Mouse (Mus musculus) layer of hippocampus, adult 18-20 months (tissue): ENCODE data around the gene Smpd2. TPM values are rescaled to one million over a fixed set of nuclear protein-coding genes. Genes with fewer than 3 reads are reported as not detected.

ENCODE experiments used
- DNase-seq, 2 experiments: peaks; one replicate each; pipeline ENCODE4 v3.0.0; 2022; ENCODE audit warnings: low spot score in 2 of 2
- total RNA-seq, 2 experiments: library from RNA; stranded (reverse); gene quantifications; 2 replicates each; pipeline ENCODE4 v1.2.3; 2021

Smpd2 gene
- total RNA-seq, 2 experiments from 2014 or later: 18.7 to 21.8 TPM

DNA sequence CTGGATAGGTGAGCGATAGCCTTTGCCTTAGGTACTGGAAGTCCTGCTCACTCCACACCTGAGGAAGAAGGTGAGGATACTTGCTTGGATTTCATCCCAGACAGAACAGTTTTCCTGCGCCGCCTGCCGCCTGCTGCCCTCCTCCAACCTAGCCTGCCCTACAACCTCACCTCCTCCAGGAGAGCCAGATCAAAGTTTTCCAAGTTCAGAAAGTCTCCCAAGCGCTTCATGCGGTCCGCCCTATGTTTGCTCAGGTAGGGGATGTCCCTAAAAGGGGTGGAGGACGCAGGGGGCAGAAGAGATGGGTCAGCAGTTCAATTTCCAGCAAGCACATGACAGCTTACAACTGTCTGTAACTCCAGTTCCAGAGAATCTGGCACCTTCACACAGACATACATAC lies 875 bp downstream of the Smpd2 start:
- DNase-seq: no peak

GRCm38 (mm10) chr10:41488877-41489276 lies 1.3 kb downstream of the Smpd2 start:
- no peak for DNase-seq

- DNase-seq: no peak
These were observed 3.5 kb downstream of the Smpd2 start for GRCm38 (mm10) chr10:41486506-41487170.

DNA sequence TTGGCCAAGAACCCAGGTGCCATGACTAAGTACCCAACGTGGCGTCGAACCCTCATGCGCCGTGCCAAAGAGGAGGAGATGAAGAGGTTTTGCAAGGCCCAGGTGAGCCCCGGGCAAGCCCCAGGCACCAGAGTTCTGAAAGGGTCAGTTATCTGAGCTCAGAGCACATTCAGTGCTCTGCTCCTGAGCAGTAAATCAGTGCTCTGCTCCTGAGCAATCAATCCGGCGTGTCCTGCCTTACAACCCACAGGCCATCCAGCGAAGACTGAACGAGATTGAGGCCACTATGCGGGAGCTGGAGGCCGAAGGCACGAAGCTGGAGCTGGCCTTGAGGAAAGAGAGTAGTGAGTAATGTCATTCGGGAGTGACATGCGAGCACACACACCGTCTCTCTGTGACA lies 4.4 kb downstream of the Smpd2 start:
- DNase-seq: no peak

DNA sequence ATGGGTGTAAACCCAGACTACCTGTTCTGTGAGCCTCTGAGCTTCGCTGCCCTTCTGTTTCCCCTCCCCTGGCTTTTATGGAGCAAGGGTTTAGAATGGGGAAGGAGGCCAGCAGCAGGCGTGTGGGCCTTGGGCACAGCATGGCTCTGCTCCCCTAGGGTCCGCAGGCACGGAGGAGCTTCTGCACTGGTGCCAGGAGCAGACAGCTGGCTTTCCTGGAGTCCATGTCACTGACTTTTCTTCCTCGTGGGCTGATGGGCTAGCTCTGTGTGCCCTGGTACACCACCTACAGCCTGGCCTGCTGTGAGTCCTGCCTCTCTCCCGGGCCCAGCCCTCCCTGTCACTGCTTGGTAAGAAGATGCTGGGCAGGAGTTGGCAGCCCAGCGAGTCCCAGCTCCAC lies 7.7 kb downstream of the Smpd2 start:
- no peak for DNase-seq

- DNase-seq: no peak
These were observed 9.0 kb downstream of the Smpd2 start for GRCm38 (mm10) chr10:41480938-41481880.

- DNase-seq: no peak
These were observed 10.2 kb downstream of the Smpd2 start for GRCm38 (mm10) chr10:41479961-41480360.

- DNase-seq: peak in 1 of 2 experiments; percentile 51
These were observed 12.6 kb downstream of the Smpd2 start for GRCm38 (mm10) chr10:41477278-41478181.

- no peak for DNase-seq
These were observed 13.2 kb downstream of the Smpd2 start for GRCm38 (mm10) chr10:41477018-41477277.

DNA sequence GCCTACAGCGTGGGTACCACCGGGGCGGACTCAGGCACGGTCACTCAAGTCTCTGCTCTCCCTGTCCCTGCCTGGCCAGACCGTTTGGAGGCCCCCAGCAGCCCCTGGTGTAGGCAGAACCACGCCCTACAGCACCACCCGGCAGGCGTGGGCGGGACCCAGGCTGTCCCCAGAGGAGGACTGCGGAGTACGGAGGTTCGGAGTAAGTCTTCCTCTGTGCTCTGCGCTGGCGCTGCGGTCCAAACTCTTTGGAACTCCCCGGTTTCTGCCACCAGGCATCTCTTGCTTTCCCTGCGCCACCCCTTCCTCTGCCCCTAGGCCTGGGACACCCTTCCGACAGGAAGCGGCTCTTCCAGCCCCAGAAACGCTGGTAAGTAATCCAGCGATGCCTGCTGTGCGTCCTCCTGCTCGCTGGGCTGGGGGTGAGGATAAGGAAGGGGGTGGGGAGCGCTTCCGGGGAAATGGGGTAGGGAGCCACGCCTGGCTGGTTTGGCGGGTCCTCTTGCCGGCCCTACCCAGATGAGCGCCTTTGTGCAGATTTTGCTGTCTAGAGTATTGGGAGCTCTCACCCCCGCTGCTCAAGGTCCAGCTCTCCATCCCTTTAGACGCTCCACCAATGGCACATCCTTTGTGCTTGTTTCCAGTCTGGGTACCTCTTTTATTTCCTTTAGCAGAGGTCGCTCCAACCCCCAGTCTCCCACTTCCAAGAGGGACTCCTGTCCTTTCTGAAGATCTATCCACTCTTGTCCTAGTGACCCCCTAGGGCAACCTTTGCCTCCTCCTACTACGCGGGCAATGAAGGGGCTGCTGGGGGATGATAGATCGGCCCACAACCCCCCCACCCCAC lies 13.8 kb downstream of the Smpd2 start, which contains the start of gene Mical1:
Gene Mical1, plus strand, starts transcription at position 144 of the 847 bp plus-strand sequence.
- DNase-seq: peak in 1 of 2 experiments; percentile 39

- DNase-seq: no peak
These were observed 15.2 kb downstream of the Smpd2 start for GRCm38 (mm10) chr10:41474981-41475391.

- DNase-seq: no peak
These were observed 16.2 kb downstream of the Smpd2 start for GRCm38 (mm10) chr10:41473782-41474468.

DNA sequence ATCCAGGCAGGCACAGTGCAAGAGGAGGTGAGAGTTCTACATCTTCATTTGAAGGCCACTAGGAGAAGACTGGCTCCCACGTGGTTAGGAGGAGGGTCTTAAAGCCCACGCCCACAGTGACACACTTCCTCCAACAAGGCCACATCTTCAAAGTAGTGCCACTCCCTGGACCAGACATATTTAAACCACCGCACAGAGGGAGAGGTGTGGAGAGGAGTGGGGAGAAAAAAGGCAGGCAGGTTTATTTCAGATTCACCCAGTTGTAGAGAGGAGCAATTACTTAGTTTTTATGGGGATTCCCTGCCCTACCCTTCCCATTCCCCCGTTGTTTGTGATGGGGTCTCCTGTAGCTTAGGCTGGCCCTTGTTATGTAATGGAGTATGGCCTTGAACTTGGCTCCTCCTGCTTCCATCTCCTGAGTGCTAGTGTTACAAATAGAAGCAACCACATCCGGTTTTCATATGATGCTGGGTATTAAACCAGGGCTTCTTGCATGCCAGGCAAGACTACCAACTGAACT lies 17.1 kb downstream of the Smpd2 start:
- no peak for DNase-seq

DNA sequence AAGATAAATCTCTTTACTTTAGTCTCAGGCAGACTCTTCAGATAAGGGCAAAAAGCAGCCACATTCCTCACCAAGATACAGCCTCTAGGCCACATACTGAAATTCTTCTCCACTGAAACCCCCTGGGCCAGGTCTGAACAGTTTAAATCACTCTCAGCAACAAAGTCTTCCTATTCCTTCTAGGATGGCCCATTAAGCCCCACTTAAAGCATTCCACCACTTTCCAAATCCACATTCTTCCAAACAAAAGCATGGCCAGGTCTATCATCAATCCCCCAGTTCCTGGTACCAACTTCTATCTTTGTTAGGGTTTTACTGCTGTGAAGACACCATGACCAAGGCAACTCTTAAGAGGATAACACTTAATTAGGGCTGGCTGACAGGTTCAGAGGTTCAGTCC lies 17.6 kb downstream of the Smpd2 start:
- DNase-seq: no peak

DNA sequence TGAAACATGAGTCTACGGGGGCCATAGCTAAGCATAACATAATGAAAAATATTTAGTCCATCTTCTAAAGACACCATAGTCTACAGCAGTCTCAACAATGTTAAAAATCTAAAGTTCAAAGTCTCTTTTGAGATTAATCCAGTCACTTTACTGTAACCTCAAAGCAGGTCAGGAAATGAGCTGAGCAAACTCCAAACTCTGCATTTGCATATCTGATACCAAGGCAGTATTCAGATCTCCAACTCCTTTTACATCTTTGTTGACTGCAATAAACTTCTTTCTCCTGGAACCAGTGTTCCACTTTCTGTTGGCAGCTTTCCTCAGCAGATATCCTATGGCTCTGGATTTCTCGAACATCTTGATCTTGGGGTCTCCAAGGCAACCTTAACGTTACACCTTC lies 19.5 kb downstream of the Smpd2 start:
- DNase-seq: no peak

DNA sequence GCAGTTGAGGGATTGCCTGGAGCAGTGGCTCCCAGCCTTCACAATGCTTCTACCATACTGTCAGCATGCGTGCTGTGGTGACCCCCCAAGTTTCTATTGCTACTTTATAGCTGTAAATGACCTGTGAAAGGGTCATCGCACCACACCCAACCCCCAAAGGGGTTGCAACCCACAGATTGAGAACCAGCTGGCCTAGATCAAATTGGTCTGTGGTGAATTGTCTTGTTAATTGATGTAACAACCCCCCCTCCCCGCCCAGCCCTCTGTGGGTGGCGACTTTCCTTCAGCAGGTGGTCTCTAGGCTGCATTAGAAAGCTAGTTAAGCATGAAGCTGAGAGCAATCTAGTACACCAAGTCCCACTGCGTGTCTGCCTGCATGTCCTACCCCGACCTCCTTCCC lies 22.8 kb downstream of the Smpd2 start:
- DNase-seq: no peak

DNA sequence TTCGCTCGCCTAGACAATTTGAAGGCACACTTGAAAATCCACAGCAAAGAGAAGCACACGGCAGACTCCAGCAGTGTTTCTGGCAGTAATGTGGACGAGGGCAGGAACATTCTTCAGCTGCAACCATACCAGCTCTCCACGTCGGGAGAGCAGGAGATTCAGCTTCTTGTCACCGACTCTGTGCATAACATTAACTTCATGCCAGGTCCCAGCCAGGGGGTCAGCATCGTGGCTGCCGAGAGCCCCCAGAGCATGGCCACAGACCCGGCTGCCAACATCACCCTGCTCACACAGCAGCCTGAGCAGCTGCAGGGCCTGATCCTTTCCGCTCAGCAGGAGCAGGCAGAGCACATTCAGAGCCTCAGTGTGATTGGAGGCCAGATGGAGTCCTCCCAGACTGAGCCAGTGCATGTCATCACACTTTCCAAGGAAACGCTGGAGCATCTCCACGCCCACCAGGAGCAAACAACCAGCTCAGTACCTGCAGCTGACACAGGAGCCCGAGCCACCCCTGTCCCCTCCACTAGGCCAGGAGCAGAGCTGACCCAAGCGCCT lies 25.7 kb downstream of the Smpd2 start:
- DNase-seq: no peak

DNA sequence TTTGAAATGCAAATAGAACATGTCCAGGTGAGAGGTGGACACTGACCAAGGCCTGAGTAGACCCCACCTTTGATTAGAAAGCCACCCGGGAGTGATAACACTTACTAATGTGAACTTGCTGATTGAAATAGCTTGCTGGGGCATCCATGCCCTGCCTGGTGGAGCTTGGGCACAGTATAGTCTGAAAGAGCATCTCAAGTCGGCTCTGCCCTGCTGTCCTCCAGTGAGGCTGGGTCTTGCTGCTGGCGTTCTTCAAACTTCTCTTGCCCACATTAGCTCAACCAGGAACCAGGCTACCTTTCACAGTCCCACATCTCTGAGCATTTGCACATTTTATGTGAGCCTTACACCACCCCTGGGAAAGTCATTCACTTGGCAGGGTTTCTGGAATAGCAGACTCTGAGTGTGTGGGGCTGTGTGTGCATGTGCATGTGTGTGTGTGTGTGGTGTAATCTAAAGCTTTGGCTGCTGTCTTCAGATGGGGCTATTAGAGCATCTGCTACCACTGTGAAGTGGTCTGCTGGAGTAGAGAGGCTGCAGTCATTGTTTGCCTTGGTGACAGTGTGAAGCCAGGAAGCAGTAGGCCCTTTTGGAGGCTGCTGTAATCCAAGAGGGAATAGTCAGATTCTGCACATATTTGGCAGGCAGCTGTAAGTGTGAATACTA lies 29.0 kb downstream of the Smpd2 start:
- DNase-seq: no peak

DNA sequence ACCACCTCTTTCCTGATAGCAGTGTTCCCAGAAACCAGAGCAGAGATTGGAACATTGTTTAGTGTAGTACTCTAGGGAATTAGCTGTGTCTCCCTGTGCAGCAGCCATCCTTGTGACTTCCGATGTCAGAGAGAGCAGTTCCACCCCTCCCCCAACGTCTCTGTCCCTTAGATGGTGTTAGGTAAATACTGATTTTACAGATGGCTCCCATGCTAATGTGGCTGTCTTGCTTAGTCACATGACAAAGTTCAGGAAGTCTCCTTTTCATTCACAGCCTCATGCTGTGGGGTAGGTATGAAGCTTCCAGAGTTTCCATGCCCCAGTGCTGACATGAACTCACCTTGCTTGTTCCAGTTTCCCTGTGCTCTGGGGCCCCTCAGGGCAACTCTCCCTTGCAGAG lies 29.7 kb downstream of the Smpd2 start:
- DNase-seq: no peak
